Comparison of ENCODE assay signal across 17 mouse cellular contexts in genomic region chr9:104331301-104331700, GRCm38 (mm10). TPM values are rescaled to one million over a fixed set of nuclear protein-coding genes. Genes with fewer than 3 reads are reported as not detected.
DNase-seq lines count a peak whose midpoint lies in the region; ATAC-seq lines count a peak whose summit lies in the region.
"Had no signal": no experiment of that assay in that cellular context is flagged by ENCODE, and none has a peak within 500 bp of the region (broad histone marks: within the 10 kb centered on the region; RNA-seq: fewer than 3 reads in every experiment).

No protein-coding gene starts in this region.

- ATAC-seq in hematopoietic stem cell, adult 5-6 weeks (replicated peaks in 1 of 2; ENCODE audit: insufficient read depth in 1 of 2, low FRiP score in 2 of 2, low TSS enrichment in 1 of 2, low read depth in 1 of 2, poor library complexity in 2 of 2, severe bottlenecking in 2 of 2), result peak; percentile 46 to 80; a peak in 2 of 4 replicates

- peak; percentile 12 for DNase-seq in lung, postnatal 25 days (ENCODE audit: low spot score)
- no peak for DNase-seq in lung, postnatal 10 days
- DNase-seq in thymus, adult 18-20 months, result peak; percentile 5 to 34
- DNase-seq in layer of hippocampus, adult 9-10 months (ENCODE audit: low spot score), result no peak
- no peak for DNase-seq in urinary bladder, postnatal 14 days (ENCODE audit: low spot score)
- no peak for DNase-seq in cerebellum, postnatal 36 days
- DNase-seq in layer of hippocampus, adult 18-20 months (ENCODE audit: low spot score in 2 of 2), result no peak
- DNase-seq: adrenal gland, postnatal 14 days; B cell, adult 2 months; cerebellum, adult 2 months; gastrocnemius, postnatal 25 days; heart, postnatal 10 days; kidney, adult 2 months; kidney, postnatal 14 days; layer of hippocampus, adult 9-11 months; lung, adult 18-20 months had no signal

RNA-seq across cellular contexts. Expression of gene Acpp, which starts 6.2 kb away (rescaled TPM):
- total RNA-seq in hematopoietic stem cell, adult 5-6 weeks (2017), result 4.5 and 5.4 TPM in 2 replicates
- total RNA-seq in layer of hippocampus, adult 18-20 months (2021), result under 1 TPM in 1 of 2 experiments, not detected in 1; 0.27 TPM
- total RNA-seq: gastrocnemius, postnatal 25 days had no signal

Comparison
In these comparisons a context has a peak if more than half of its experiments do, and no peak if none do; other contexts are left out.
1. DNase-seq: peak in lung, postnatal 25 days (single experiment) and thymus, adult 18-20 months (2 of 2); none in lung, postnatal 10 days (single experiment), layer of hippocampus, adult 9-10 months (single experiment), urinary bladder, postnatal 14 days (single experiment), cerebellum, postnatal 36 days (0 of 2) and layer of hippocampus, adult 18-20 months (0 of 2).